Mouse (Mus musculus): Measurements from ENCODE around the gene Gm21721. TPM values are rescaled to one million over a fixed set of nuclear protein-coding genes. Genes with fewer than 3 reads are reported as not detected.

The Gm21721 gene
- not detected for polyA plus RNA-seq (2015; fragmentation: Illumina TruSeq; extraction: RNeasy Lipid Tissue Mini Kit (QIAGEN cat#74804); ENCODE audit: insufficient read depth, low replicate concordance)

DNA sequence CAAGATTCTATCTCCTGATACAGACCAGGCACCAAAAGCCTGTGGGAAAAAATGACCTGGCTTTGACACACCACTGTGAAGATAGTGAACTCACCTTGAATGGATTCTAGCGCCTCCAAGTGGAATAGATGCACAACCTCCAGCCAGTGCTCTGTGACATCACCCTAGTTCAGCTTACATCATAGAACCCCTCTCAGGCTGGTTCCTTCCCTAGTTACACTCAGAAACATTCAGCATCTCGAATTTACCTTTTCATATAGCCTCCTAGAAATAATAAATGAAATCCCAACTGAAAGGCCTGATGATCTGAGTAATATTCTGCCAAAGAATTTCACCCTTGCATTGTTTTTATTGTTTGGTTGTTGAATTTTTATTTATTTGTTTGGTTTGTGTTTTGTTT lies at the start of gene Gm21721:
TSS of gene Gm21721 (minus strand) at position 101 of the 400 bp plus-strand sequence.

Other genes with a start within 250 kb of the Gm21721 start
- not detected for gene Gm21292, start 68.3 kb downstream of the Gm21721 start, polyA plus RNA-seq (2015; fragmentation: Illumina TruSeq; extraction: RNeasy Lipid Tissue Mini Kit (QIAGEN cat#74804); ENCODE audit: insufficient read depth, low replicate concordance)
- gene Gm21812, start 145.0 kb upstream of the Gm21721 start, polyA plus RNA-seq (2015; fragmentation: Illumina TruSeq; extraction: RNeasy Lipid Tissue Mini Kit (QIAGEN cat#74804); ENCODE audit: insufficient read depth, low replicate concordance): not detected
- gene Gm21874, start 214.0 kb upstream of the Gm21721 start, polyA plus RNA-seq (2015; fragmentation: Illumina TruSeq; extraction: RNeasy Lipid Tissue Mini Kit (QIAGEN cat#74804); ENCODE audit: insufficient read depth, low replicate concordance): not detected

All from spleen, adult 10 weeks (tissue).